Mouse (Mus musculus) heart, postnatal 25 days (tissue): ENCODE data around the gene Zfp408. TPM values are rescaled to one million over a fixed set of nuclear protein-coding genes. Genes with fewer than 3 reads are reported as not detected.

Source experiments
- DNase-seq: peaks from one replicate; pipeline ENCODE4 v3.0.0; 2022; ENCODE audit warnings: low spot score
- intact Hi-C: fragments of 180-260 bp; cut with DNase I; formaldehyde crosslinking; loops from one replicate; pipeline ENCODE4 v1.15.1; 2025
- total RNA-seq, 2 experiments: library from RNA; stranded (reverse); gene quantifications; 2 replicates each; pipeline ENCODE4 v1.2.3; 2021

The Zfp408 gene
- total RNA-seq, result 1 to 10 TPM; 5.2 to 5.7 TPM

GRCm38 (mm10) chr2:91649553-91650359 lies at the start of gene Zfp408, which contains the start of gene Arhgap1:
Zfp408 (minus strand) TSS chr2:91649791.
Arhgap1 (plus strand) TSS chr2:91649860.
- peak; percentile 92 for DNase-seq
- intact Hi-C loops, result no loop called here

GRCm38 (mm10) chr2:91699225-91699624 lies 49.6 kb upstream of the Zfp408 start:
- DNase-seq, result no peak
- intact Hi-C loops, result no loop called here

DNA sequence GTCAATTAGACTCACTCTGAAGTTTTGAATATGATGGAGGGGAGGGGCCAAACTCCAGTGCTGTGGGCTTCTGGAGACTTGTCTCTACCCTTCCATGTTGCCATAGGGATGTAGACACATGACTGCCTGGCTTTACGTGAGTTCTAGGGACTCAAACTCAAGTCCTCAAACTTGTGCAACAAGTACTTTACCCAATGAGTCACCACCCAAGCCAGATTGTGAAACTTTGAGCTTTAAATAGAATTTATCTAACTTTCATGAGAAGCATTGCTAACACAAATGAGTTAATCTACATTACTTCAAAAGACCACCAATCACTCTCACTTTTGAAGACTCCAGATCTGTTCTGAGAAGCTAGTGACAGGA lies 46.6 kb upstream of the Zfp408 start:
- no peak for DNase-seq

DNA sequence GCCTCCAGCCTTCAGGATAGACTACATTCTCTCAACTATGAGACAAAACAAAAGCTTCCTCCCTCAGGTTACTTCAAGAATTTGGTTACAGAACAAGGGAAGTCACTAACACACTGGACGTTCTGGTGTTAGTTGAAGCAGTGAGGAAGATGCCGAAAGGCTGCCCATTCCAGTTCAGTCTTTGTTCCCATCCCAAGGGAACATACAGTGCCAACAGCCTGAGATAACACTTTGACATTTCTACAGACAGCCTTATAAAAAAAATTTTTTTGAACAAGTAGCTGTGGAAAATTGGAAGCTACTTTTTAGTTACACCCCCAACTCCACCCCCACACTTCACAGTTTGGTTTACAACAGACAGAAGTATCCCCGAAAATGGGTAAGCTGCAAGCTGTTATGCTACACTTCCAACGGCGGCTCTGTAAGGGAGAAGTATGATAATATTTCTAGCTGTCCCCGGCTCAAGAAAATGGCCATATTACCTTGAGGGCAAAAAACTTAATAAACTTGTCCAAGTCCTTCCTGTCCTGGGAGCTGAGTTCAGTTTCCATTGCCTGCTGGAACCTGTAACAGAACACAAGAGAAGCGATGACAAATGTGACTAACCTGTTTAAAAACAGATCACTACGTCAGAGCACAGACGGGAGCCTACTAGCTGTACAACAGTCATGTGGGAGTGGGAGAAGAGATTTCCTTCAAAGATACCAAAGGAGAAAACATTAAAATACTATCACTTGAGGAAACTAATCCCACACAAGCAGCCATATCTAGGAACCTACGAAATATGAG lies 46.0 kb upstream of the Zfp408 start:
- intact Hi-C loops, result no loop called here
- no peak for DNase-seq

More for the DNA sequence above, 46.6 kb upstream of the Zfp408 start:
- intact Hi-C loops, result no loop called here

DNA sequence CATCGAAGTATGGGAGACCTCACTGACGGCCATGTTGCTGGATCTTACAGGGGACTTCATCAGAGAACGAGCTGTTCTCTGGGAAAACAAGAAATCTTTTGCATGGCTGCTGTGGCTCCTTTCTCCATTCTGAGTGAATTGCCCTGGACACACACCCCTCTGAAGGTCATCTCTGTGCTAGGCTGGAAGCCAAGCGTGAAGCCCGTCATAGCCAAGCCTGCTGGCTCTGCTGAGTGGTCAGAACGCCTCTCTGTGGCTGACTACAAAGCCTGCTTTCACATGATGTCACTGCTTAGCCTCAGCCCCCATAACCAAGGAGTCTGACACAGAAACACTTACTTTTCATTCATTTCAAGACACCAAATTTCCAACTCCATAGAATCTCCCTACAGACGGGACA lies 39.9 kb upstream of the Zfp408 start:
- intact Hi-C loops, result no loop called here
- DNase-seq, result peak; percentile 35

DNA sequence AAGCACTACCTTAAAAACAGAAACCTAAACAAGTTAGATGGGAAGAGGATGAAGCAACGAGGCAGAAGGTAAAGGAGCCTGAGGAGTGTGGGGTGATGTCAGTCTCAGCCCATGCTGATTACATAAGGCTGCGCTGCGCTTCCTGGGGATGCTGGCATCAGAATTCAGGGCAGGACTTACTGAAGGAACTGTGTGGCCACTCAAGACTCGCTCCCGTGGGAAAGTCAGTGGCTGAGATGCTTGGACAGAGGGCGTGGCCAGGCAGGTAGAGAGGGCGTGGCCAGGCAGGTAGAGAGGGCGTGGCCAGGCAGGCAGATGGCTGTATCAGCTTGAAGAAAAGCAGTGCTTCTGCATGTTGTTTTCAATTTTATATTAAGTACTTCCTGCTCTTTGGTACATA lies 34.3 kb upstream of the Zfp408 start:
- DNase-seq, result no peak
- intact Hi-C loops, result no loop called here

DNA sequence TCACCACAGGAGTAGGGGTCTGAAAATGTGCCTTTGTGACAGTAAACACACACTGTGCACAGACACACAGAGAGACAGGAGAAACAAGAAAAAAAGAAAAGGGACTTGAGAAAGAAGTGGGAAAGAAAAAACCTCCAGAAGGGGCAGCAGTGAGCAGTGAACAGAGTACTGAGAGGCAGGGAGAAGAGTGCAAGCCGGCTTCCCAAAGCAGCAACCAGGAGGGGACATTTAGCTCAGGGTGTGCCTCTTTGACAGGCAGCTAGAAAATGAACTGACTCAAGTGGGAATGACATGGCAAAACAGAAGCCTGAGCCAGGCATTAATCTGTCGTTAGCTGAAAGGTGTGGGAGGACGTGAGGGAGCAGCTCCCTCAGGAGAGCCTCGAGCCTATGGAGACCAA lies 33.3 kb upstream of the Zfp408 start:
- no peak for DNase-seq
- intact Hi-C loops, result no loop called here

DNA sequence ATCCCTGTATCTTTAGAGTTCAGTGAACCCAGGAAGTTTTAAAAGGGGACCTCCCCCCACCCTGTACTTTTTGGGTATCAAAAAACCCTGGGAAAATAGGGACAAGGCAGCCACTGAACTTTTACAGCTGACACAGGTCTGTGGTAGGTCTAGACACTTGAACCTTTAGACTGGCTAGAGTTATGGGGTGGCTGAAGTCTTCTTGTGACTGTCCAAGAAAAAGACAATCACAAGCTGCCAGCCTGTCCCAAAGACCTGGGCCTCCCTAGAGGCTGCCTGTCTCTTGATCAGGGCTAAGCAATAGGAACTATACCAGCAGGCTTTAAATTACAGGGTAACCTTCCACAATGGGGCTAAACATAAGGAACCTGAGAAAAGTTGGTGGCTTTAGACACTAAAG lies 27.4 kb upstream of the Zfp408 start:
- DNase-seq, result no peak
- intact Hi-C loops, result no loop called here

GRCm38 (mm10) chr2:91676420-91676819 lies 26.8 kb upstream of the Zfp408 start:
- intact Hi-C loops, result no loop called here
- DNase-seq, result no peak

GRCm38 (mm10) chr2:91674895-91675294 lies 25.3 kb upstream of the Zfp408 start:
- no peak for DNase-seq
- intact Hi-C loops, result no loop called here

DNA sequence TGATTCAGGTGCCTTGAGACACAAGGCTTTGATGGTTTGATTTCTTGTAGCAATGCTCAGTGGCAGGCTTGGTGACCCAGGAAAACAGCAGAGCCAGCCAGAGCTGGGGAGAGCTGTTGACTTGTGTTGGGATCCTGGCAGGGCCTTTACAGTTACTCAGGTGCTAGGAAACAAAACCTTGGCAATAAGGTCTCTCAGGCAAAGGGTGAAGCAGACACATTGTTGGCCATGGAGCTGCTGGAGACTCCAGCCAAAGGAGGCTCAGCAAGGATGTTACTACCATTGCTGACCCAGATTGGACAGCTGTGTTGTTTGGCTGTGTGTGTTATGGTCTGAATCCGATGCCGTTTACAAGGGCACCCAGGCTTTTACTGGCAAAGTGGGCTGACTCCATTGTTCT lies 24.0 kb upstream of the Zfp408 start:
- intact Hi-C loops, result no loop called here
- no peak for DNase-seq

DNA sequence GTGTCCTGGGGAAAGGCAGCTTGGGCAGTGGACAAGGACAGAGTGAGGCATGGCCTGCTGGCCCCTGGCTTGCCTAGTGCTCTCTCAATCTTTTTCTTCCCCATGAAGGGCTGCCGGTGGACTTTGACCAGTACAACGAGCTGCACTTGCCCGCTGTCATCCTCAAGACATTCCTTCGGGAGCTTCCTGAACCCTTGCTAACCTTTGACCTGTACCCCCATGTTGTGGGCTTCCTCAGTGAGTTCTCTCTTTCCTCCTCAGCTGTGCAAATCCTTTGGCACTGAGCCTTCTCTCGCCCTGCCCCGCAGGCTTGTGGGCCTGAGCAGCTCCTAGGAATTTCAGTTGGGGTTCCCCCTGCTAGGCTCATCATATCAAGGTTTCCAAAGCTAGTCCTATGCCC lies 20.4 kb upstream of the Zfp408 start:
- intact Hi-C loops, result no loop called here
- DNase-seq, result no peak

- DNase-seq, result no peak
- intact Hi-C loops, result no loop called here
These were observed 19.7 kb upstream of the Zfp408 start for GRCm38 (mm10) chr2:91669326-91669725.

- DNase-seq, result no peak
- intact Hi-C loops, result no loop called here
These were observed 18.2 kb upstream of the Zfp408 start for GRCm38 (mm10) chr2:91667747-91668146.

GRCm38 (mm10) chr2:91666386-91666910 lies 16.9 kb upstream of the Zfp408 start:
- DNase-seq, result no peak
- intact Hi-C loops, result no loop called here

DNA sequence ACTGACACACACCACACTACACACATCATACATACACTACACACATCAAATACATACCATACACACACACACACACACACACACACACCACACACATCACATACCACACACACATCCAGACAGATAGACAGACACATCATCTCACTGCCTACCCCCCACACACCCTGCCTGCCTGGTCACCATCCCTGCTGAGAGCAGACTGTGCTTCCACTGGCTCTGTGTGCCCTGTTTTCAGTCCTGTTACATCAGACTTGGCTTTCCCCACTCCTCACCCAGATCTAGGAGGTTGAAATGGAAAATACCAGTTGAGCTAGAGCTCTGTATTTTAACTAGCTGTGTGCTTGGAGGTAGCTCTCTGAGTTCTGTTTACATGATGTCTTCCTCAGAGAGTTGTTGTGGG lies 15.2 kb upstream of the Zfp408 start:
- intact Hi-C loops, result no loop called here
- no peak for DNase-seq

DNA sequence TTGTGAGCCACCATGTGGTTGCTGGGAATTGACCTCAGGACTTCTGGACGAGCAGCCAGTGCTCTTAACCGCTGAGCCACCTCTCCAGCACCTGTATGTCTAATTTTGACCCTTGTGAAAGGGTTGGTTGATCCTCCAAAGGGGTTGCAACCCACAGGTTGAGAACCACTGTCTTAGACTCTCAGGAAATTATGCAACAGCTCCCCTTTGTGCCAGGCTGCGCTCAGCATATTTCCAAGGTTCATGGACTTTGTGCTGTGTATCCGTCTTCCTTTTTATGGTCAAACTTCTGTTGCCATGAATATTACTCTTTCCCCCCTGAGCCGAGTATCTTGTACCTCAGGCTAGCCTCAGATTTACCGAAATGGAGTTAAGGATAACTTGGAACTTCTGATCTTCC lies 11.4 kb upstream of the Zfp408 start:
- intact Hi-C loops, result no loop called here
- DNase-seq, result no peak

DNA sequence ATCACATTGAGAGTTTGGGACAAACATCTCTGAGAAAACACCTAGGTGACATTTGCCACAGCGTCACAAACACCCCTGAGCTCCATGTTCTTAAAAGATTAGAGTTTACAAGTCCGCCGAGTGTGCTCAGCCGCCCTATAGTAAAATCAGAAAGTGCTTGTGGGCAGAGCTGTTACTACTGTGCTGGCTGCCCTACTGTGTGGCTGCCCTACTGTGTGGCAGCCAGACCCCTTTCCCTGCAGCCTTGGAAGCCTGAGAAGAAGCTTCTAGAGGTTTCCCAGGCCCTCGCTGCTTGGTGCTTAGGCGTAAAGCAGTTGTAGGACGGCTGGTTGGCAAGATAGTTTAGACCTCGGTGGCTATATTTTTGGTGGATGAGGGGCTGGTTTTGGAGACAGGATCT lies 10.1 kb upstream of the Zfp408 start:
- intact Hi-C loops, result no loop called here

DNA sequence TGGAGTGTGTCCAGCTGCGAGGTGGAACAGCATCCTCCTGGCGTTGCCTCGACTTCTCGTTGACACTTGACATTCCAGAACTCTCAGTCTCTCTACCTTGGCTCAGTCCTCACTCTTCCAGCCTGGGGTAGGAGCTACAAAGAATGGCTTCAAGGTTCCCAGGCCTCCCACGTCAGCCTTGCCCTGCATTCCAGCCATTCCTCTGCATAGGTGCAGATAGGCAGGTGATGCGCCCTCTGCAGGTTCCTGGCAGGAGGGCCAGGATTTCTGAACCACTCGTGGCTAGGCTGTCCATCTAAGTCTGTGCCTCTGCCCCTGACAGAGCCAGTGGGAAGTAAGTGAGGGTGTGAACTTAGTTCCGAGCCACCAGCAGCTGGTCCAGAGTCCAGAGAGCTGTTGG lies 7.2 kb upstream of the Zfp408 start:
- no peak for DNase-seq
- intact Hi-C loops, result no loop called here

More for the DNA sequence above, 10.1 kb upstream of the Zfp408 start:
- DNase-seq, result no peak

DNA sequence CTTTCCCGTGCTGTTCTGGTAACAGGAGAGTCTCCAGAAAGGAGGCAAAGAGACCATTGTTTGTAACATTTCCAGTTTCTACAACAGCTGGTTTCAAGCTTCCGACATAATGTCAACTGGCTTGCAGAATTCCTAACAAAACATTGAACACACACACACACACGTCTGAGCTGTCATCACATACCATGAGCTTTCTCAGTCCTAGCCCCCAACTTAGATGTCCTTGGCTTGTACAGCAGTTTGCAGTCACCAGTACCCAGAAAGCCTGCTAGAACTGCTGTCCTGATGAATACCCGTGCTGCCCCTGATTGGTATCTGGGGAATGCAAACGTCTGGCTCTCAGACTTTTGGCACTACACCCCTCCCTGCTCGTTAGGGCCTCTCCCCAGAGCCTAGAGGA lies 6.2 kb upstream of the Zfp408 start:
- intact Hi-C loops, result no loop called here
- no peak for DNase-seq

- intact Hi-C loops, result no loop called here
- no peak for DNase-seq
These were observed 5.8 kb upstream of the Zfp408 start for GRCm38 (mm10) chr2:91655388-91655787.
